Mouse (Mus musculus) lung, adult 2 months (tissue): ENCODE data around the gene Trim13.

ENCODE experiments used
- CTCF ChIP-seq: fragments of 200-500 bp; IDR thresholded peaks from 2 replicates; pipeline ENCODE4 v1.5.1; 2011; ENCODE audit warnings: mild to moderate bottlenecking, low read length, control low read depth; ENCODE audit not compliant: insufficient read depth
- POLR2A ChIP-seq: fragments of 200-500 bp; IDR thresholded peaks from 2 replicates; pipeline ENCODE4 v1.6.1; 2011; ENCODE audit warnings: low read depth, mild to moderate bottlenecking, control low read depth, low read length, borderline replicate concordance; ENCODE audit errors: extremely low read depth

- no peak for TF ChIP-seq CTCF
- no peak for TF ChIP-seq POLR2A
These were observed 42.1 kb upstream of the Trim13 start for GRCm38 (mm10) chr14:61555931-61556288.
